Mouse (Mus musculus): ENCODE measurements at regions not wholly inside any gene's neighbourhood (a gene's known extent, or its start where the extent isn't known, plus 50 kb on each side); places are given as distances from the start of the nearest gene placed in this dataset.

DNA sequence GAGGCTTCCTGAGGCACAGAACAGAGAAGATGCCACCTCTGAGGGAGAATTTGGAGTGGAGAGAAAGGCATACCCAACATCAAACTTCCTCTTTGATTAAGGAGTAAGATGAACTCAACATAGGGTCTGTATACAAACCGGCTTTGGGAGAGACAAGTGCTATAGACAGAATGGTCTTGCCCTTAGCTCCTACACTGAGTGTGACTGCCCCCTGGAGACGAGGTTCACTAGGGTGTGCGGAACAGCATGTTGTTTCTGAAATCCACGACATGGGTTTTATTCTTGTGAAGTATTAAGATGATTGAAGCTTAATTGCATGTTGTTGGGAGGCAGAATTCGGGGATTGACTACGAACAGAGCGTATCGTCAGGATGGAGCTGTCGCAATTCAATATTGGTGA is 244.9 kb upstream of the Usp25 start:
- H3K4me3 ChIP-seq (replicated peaks; ENCODE audit: insufficient read depth, low read depth, low read length): no peak overlapping the region

DNA sequence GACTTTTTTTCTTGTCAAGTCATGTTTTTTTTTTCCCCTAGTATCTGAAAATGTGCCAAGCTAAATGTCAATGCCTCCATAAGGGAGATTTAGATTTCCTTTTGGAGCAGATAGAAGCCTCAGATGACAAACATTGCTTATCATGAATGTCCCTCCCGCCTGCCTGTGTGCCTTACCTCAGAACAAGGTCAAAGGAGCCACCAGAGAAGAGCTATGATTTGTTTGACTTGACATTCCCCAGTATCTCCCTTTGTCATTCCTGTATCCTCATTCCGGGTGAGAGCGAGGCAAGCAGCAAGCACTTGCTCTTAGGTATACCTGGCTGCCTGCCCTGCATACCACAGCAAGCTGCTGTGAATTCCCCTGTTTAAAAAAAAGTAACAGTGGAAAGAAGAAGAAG is 246.9 kb upstream of the Usp25 start:
- Histone ChIP-seq H3K27ac (ENCODE audit: insufficient read depth, low read length) (no peak overlapping the region), H3K27me3 (ENCODE audit: control insufficient read depth, insufficient read depth, low read length) (no peaks in the 10 kb centered on the region), H3K4me3 (replicated peaks; ENCODE audit: insufficient read depth, low read depth, low read length) (no peak overlapping the region), H3K4me1 (ENCODE audit: control insufficient read depth, insufficient read depth, low read length) (no peaks in the 10 kb centered on the region)
- 63% methylated on average over 3 of the region's 3 CpGs for WGBS
- TF ChIP-seq CTCF (IDR thresholded peaks at IDR 0.05; ENCODE audit: borderline replicate concordance, insufficient read depth, low read depth, low read length) (no peak), POLR2A (IDR thresholded peaks at IDR 0.05; ENCODE audit: borderline replicate concordance, insufficient read depth, low read length) (no peak)
- no peak for DNase-seq

More for the DNA sequence above, 244.9 kb upstream of the Usp25 start:
- H3K27me3 ChIP-seq (ENCODE audit: control insufficient read depth, insufficient read depth, low read length): no peaks in the 10 kb centered on the region
- H3K4me1 ChIP-seq (ENCODE audit: control insufficient read depth, insufficient read depth, low read length): no peaks in the 10 kb centered on the region
- no peak overlapping the region for H3K27ac ChIP-seq (ENCODE audit: insufficient read depth, low read length)
- no peak for DNase-seq
- WGBS: 79% methylated on average over 9 of the region's 9 CpGs
- TF ChIP-seq POLR2A (IDR thresholded peaks at IDR 0.05; ENCODE audit: borderline replicate concordance, insufficient read depth, low read length) (no peak), CTCF (IDR thresholded peaks at IDR 0.05; ENCODE audit: borderline replicate concordance, insufficient read depth, low read depth, low read length) (peak; percentile 11; the same call in 1 of the 2 replicates)

DNA sequence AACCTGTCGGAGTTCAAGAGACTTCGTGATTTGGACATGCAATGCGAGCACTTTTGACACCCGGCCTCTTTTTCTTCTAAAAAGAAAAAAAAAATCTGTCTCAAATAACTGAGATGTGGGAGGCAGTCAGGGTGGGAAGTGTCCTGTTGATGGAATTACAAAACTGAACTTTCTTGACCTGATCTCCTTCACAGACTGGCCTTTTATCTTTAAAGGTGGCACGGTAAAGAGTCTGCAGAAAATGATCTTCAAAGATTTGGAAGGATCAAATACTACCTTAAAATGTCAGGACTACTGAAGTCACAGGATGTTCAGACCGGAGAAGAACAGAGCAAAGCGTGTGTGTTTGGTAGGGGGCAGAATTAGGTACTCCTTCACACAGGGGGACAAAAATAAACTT is 248.0 kb upstream of the Usp25 start:
- Histone ChIP-seq H3K4me1 (ENCODE audit: control insufficient read depth, insufficient read depth, low read length) (no peaks in the 10 kb centered on the region), H3K27ac (ENCODE audit: insufficient read depth, low read length) (no peak overlapping the region), H3K4me3 (replicated peaks; ENCODE audit: insufficient read depth, low read depth, low read length) (no peak overlapping the region), H3K27me3 (ENCODE audit: control insufficient read depth, insufficient read depth, low read length) (no peaks in the 10 kb centered on the region)
- DNase-seq: no peak
- WGBS: 46% methylated on average over 7 of the region's 7 CpGs
- TF ChIP-seq POLR2A (IDR thresholded peaks at IDR 0.05; ENCODE audit: borderline replicate concordance, insufficient read depth, low read length): no peak
- no peak for TF ChIP-seq CTCF (IDR thresholded peaks at IDR 0.05; ENCODE audit: borderline replicate concordance, insufficient read depth, low read depth, low read length)

DNA sequence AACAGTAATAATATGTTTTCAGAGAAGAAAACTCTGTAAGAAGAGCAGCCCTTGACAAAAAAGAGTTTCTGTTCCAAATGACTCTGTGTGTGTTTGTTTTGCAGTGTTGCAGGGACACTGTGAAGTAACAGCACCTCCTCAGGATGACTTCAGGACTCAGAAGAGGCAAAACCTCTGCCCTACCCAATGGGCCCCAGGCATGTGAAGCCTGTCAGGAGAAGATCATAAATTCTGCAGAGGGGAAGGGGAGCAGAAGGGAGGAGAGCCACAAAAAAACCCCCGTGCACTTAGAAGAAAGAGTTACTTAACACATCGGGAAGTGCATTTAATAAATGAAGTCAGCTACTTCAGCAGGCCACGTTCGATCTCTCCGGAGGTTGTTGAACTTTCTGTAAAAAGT is 248.5 kb upstream of the Usp25 start:
- whole genome bisulfite sequencing: 75% methylated on average over 5 of the region's 5 CpGs
- H3K27me3 ChIP-seq (ENCODE audit: control insufficient read depth, insufficient read depth, low read length): no peaks in the 10 kb centered on the region
- TF ChIP-seq POLR2A (IDR thresholded peaks at IDR 0.05; ENCODE audit: borderline replicate concordance, insufficient read depth, low read length) (no peak), CTCF (IDR thresholded peaks at IDR 0.05; ENCODE audit: borderline replicate concordance, insufficient read depth, low read depth, low read length) (no peak)
- no peaks in the 10 kb centered on the region for H3K4me1 ChIP-seq (ENCODE audit: control insufficient read depth, insufficient read depth, low read length)
- H3K27ac ChIP-seq (ENCODE audit: insufficient read depth, low read length): no peak overlapping the region
- DNase-seq: no peak
- H3K4me3 ChIP-seq (replicated peaks; ENCODE audit: insufficient read depth, low read depth, low read length): no peak overlapping the region

DNA sequence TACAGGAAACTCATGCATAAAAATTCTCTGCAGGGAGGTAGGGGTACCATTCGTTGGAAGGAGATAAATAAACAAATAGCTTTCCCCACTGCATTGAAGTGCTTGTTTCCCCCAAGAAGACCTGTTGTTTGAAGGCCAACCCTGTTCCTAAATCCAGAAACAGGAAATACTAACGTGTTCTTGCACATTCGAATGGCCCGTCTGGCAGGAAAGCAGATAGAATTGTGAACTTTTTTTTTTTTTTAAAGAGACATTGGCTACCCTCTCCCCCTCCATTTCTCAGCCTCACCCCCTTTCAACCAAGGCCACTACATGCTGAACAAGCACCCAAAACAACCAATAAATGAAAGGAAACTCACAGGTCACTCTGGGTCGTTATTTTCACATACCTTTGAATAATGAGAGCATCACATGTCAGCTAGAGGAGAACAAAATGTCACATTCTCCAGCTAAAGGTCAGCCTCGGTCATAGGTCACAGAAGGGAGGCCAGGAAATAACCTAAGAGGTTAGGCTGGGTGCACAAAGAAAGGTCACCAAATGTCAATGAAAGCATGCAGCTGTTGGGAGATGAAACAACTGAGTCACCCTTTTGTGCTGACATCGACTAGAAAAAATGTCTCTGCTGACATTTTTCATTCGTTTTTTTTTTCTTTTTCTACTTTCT is 250.8 kb upstream of the Usp25 start:
- H3K27me3 ChIP-seq (ENCODE audit: control insufficient read depth, insufficient read depth, low read length): no peaks in the 10 kb centered on the region
- H3K4me1 ChIP-seq (ENCODE audit: control insufficient read depth, insufficient read depth, low read length): no peaks in the 10 kb centered on the region
- no peak for TF ChIP-seq POLR2A (IDR thresholded peaks at IDR 0.05; ENCODE audit: borderline replicate concordance, insufficient read depth, low read length)
- no peak for TF ChIP-seq CTCF (IDR thresholded peaks at IDR 0.05; ENCODE audit: borderline replicate concordance, insufficient read depth, low read depth, low read length)
- no peak for DNase-seq
- no peak overlapping the region for H3K27ac ChIP-seq (ENCODE audit: insufficient read depth, low read length)
- no peak overlapping the region for H3K4me3 ChIP-seq (replicated peaks; ENCODE audit: insufficient read depth, low read depth, low read length)
- WGBS: 21% methylated on average over 8 of the region's 8 CpGs

DNA sequence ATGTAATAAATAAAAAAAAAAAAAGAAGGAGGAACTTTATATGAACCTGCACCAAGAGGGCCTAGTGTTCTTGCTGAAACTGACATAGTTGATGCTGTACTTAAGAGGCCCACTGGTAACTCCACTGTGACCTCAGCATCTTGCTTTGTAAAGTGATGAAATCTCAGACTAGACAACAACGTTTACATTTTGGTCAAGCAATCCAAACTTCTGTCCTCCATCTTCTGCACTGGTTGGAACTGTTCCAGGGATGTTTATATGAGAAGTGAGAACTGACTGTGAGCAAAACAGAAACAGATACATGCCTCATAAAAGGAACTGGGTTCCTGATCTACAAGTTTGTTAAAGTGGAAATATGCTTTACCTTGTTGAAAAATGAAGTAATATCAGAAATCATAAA is 251.7 kb upstream of the Usp25 start:
- no peaks in the 10 kb centered on the region for H3K27me3 ChIP-seq (ENCODE audit: control insufficient read depth, insufficient read depth, low read length)

DNA sequence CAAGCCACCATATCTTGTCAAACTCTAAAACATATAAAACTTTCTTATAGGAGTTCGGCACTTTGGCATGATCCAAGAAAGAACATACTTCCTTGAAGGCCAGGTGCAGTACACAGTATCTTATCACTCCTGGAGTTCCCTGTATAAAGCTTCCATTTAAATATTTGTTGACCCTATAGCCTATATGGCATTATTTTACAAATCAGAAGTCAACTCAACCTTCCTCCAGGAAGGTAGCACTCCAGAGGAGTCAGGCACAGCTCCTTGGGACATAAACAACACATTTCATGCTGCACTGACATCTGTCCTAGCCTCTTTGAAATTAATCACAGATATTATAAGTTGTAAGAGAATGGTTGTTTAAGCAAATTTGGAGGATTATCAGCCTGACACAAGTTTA is 252.5 kb upstream of the Usp25 start:
- no peak overlapping the region for H3K4me3 ChIP-seq (replicated peaks; ENCODE audit: insufficient read depth, low read depth, low read length)
- no peak overlapping the region for H3K27ac ChIP-seq (ENCODE audit: insufficient read depth, low read length)
- DNase-seq: no peak
- no peaks in the 10 kb centered on the region for H3K27me3 ChIP-seq (ENCODE audit: control insufficient read depth, insufficient read depth, low read length)
- TF ChIP-seq POLR2A (IDR thresholded peaks at IDR 0.05; ENCODE audit: borderline replicate concordance, insufficient read depth, low read length): no peak
- TF ChIP-seq CTCF (IDR thresholded peaks at IDR 0.05; ENCODE audit: borderline replicate concordance, insufficient read depth, low read depth, low read length): no peak
- 92% methylated on average over 1 of the region's 1 CpGs for WGBS
- H3K4me1 ChIP-seq (ENCODE audit: control insufficient read depth, insufficient read depth, low read length): no peaks in the 10 kb centered on the region

More for the DNA sequence above, 251.7 kb upstream of the Usp25 start:
- no peak for TF ChIP-seq POLR2A (IDR thresholded peaks at IDR 0.05; ENCODE audit: borderline replicate concordance, insufficient read depth, low read length)
- no peak for TF ChIP-seq CTCF (IDR thresholded peaks at IDR 0.05; ENCODE audit: borderline replicate concordance, insufficient read depth, low read depth, low read length)
- DNase-seq: no peak
- Histone ChIP-seq H3K4me1 (ENCODE audit: control insufficient read depth, insufficient read depth, low read length) (no peaks in the 10 kb centered on the region), H3K4me3 (replicated peaks; ENCODE audit: insufficient read depth, low read depth, low read length) (no peak overlapping the region), H3K27ac (ENCODE audit: insufficient read depth, low read length) (no peak overlapping the region)
- WGBS: 15% methylated on average over 1 of the region's 1 CpGs

DNA sequence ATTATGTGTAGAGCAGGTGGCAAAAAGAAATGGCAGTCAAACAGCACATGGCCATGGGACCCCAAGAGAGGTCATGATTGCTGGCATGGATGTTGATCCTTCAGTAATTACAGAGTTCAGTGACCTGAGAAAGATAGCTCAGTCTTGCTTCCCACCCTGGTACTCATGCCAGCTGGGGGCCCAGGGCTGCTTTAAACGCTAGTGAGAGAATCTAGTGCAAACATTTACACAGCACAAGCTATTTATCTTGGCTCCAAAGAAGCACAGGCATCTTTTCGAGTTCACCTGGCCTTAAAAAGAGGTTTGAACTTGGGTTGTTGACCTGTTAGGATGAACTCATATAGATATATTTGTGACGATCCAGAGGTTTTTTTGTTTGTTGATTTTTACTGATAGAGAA is 258.6 kb upstream of the Usp25 start:
- no peak overlapping the region for H3K4me3 ChIP-seq (replicated peaks; ENCODE audit: insufficient read depth, low read depth, low read length)
- no peaks in the 10 kb centered on the region for H3K4me1 ChIP-seq (ENCODE audit: control insufficient read depth, insufficient read depth, low read length)
- no peak for TF ChIP-seq POLR2A (IDR thresholded peaks at IDR 0.05; ENCODE audit: borderline replicate concordance, insufficient read depth, low read length)
- no peak for TF ChIP-seq CTCF (IDR thresholded peaks at IDR 0.05; ENCODE audit: borderline replicate concordance, insufficient read depth, low read depth, low read length)
- no peak overlapping the region for H3K27ac ChIP-seq (ENCODE audit: insufficient read depth, low read length)
- 57% methylated on average over 3 of the region's 3 CpGs for WGBS
- DNase-seq: no peak
- no peaks in the 10 kb centered on the region for H3K27me3 ChIP-seq (ENCODE audit: control insufficient read depth, insufficient read depth, low read length)

Data from cerebellum, adult 2 months (tissue).